Mouse (Mus musculus) yolk sac, embryonic 10.5 days (tissue): ENCODE measurements around the gene Iba57.

Experiments
- DNase-seq: peaks from one replicate; pipeline ENCODE4 v3.0.0-alpha.2; 2017; ENCODE audit warnings: low spot score

Gene Iba57

DNA sequence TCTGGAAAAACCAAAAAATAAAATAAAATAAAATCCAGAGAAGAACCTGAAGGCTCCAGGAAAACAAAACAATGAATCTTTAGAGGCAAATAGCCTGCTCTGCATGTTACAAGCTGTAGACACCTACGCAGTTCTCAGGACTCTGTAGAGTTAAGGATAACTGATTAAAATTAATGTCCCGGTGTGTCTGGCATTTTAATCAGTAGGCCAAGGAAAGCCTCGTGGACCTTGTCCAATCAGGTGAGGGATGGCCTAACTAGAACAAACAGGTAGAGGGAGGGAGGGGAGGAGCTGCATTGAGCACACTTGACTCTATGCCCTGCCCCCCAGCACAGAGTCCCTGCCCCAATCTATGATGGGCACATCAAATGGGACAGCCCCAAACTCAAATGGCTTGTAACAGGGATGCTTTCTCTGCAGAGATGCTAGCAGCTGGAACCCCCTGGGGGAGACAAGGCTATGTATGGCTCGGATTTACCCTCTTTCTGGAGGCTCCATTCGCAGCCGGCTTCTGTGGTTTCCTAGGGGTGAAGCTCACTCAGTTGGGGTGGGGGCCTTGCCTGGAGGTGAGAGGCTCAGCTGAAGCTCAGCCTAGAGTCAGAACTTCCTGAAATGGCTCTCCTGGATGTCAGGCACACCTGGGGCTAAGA, 10.8 kb upstream of the Iba57 start:
- DNase-seq, result no peak

DNA sequence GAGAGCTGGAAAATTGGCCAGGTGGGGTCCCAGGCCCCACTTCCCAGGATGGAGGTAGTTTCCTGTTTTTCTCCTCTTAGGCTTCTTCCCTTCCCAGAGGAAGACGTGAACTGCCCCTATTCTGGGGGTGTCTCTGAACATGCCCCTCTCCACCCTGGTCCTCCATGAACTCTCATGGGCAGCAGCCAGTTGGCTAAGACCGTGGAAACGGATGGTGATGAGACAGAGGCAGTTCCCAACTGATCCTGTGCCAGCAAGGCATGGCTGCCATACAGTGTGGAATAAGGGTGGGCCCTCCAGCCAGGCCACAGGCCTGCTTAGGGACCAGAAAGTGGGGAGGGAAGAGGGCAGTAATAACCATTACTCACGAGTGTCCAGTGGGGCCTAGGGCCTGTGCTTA, 7.0 kb upstream of the Iba57 start:
- DNase-seq, result no peak

DNA sequence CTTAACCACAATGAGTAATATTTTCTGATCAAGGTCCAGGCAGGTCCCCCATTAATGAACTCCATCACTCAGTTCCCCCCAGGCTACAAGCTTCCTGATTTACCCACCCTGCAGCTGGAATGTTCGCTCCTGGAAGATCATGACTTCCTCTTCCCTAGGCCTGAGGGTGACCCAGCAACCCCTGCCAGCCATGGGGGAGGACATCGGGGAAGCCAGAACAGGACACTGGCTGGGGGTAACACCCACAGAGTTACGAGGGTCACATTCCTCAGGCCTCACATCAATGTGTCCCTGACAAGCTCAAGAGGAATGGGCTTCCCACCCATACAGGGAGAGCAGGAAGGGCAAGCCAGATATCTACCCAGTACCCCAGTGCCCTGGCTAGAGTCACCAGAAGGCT, 6.3 kb upstream of the Iba57 start:
- DNase-seq, result no peak

DNA sequence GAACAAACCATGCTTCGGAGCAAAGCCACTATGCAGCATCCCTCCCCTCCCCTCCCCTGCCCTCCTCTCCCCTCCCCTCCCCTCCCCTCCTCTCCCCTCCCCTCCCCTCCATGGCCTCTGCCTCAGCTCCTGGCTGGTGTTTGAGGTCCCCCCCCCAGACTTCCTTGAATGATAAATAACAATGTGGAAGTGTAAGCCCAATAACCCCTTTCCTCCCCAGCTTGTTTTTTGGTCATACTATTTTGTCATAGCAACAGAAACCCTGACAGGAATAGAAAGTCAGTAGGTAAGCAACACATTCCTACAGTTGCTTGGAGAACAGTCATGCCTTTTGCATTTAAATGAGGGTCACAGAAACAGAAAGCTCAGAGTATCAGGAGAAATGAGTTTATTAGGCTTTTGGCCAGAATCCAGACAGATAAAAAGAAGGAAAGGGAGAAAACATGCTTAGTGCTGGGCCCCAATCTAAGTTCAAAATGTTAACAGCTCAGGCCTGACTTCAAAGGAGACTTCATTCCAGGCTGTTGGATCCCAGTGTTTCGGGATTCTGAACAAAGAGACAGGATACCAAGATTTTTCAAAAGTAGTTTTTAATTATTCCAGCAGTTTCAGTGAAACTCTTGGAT, 2.2 kb upstream of the Iba57 start:
- no peak for DNase-seq

DNA sequence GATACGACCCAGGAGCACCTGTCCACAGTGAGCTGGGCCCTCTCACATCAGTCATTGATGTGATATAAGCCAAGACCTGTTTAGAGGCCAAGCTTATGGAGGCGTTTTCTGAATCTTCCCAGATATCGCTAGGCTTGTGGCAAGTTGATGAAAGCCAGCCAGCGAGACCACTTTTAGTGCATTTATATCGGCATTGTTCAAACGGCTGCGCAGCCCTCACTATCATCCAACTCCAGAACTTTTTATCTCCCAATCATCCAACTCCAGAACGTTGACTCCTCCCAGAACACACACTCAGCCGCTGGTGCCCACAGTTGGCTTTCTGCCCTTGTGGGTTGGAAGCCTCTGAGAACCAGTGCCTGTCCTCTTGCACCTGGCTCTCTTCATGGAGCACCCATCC, 845 bp upstream of the Iba57 start:
- DNase-seq, result peak; percentile 16

DNA sequence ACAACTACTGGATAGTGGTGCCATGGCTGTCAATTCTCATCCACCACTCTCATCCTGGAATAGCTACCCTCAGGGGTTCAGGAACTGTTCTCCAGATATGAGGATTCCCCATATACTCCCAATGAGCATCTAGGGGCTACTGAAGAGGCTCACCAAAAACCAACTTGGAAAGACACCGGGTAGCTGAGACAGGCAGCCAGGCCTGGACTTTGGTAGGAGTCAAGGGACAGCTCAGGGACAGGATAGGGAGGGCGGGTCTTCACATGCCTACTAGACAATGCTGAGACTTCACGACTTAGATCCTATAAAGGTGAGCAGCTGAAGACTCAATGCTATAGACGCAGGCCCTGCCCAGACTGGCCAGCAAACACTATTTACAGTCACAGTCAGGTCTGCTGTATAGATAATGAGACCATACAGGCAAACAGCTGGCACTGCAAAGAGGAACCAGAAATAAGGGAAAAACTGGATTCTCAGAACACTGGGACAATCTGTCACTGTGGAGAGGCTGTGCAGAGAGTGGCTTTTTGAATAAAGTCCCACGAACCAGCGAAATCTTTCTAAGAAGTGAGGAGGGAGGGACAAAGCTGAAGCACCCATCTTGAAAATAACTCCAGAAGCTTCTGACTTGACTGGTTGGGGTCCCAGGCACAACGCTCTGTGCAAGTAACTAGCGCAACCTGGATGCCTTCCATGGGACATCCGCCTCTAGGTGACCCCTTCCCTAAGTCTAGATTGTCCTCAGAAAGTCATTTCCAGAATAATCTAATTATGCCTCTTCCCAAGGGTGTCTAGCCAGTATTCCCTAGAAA, 890 bp downstream of the Iba57 start:
- DNase-seq, result no peak

DNA sequence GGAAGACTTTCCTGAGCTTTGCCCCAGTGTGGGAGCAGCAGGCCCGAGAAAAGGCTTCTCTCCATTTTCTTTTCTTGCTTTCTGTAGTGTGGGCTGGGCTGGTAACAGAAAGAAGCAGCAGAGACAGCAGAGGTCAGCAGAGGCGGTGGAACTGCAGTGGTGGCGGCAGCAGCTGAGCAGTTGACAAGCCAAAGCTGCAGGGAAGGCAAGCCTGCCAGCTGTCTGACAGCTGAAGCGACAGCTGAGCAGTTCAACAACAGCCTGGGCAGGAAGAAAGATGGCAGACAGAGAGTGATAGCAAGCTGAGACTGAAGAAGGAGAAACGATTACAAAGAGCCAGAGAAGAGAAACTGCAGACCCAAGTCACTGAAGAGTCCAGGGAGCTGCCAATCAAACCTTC, 2.1 kb downstream of the Iba57 start:
- DNase-seq, result no peak

DNA sequence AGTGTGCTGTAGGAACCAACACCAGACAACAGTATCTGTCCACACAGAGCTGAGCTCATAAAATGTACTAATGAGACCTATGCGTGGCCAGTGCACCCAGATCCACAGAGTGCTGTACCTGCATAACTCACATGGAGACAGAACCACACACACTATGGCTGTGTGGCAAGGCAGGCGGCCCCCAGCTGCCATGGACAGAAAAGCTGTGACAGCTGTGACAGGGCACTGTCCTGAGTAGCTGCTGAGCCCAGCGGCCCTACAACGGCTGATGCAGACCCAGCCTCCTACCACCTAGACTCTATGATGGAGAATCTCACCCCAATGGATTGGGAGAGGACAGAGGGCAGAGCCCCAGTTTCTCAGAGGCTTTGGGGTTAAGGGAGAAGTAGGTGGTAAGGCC, 4.0 kb downstream of the Iba57 start:
- DNase-seq, result no peak

DNA sequence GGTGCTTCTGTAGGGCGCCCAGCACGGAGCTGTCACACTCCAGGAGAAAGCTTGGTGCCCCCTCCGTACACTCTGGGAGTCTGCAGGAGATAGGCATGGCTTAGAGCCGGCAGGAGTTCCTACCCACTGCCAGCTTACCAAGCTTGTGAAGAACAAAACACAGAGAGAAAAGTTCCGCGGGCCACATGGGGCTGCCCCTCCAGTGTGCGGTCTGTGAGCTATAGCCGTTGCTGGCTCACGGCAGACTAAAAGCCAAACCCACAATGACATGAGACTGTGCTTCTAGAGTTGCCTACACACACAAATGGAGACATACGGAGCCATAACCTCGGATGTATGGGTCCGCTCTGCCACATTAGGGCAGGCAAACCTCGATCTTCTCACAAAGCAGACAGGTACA, 4.4 kb downstream of the Iba57 start:
- DNase-seq, result no peak

DNA sequence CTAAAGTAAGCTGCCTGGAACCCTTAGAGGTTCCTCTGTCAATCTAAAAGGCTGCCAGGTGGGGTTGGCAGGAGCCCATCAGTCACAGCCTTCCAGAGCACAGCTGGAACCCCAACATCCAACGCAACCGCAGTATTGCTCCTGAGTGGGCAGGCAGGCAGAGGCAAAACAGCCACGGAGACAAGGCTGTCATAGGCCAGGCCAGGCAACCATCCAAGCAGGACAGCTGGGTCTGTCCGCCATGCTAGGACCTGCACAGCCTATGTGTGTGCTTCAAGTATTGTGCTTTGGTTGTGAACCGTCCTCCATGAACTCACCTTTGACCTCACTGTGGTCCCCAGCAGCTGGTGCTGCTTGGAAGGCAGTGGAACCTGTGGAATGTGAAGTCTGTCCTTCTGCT, 7.6 kb downstream of the Iba57 start:
- no peak for DNase-seq

DNA sequence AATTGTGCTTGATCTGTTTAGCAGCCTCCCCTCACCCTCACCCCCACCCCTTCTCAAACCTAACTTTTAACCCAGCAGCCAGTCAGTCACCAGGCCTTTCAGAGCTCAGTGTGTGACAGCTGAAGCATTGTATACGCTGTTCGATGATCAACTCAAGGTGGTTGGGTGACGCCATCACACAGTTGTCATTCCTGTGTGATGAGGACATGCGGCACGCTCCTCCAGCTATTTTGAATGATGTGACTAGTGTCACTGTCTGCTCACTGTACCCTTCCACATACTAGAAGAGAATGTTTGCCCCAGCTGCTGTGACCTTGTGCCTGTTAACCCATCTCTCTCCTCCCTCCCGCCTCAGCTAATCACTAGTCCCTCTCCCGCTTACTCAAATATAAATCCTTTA, 9.3 kb downstream of the Iba57 start:
- DNase-seq, result no peak

DNA sequence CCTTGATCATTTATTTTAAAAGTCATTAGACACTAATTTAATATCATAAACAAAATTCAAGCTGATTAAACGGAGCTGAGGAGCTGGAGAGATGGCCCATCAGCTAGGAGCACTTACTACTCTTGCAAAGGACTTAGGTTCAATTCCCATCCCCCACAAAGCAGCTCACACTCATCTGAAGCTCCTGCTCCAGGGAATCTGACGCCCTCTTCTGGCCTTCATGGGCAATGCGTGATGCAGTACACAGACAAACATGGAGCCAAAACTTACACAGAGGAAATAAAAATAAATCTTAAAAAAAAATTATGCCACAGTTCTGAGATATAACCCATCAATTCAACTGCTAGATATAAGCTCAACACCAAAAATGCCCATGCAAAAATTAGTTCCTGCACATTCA, 11.8 kb downstream of the Iba57 start:
- DNase-seq, result no peak

DNA sequence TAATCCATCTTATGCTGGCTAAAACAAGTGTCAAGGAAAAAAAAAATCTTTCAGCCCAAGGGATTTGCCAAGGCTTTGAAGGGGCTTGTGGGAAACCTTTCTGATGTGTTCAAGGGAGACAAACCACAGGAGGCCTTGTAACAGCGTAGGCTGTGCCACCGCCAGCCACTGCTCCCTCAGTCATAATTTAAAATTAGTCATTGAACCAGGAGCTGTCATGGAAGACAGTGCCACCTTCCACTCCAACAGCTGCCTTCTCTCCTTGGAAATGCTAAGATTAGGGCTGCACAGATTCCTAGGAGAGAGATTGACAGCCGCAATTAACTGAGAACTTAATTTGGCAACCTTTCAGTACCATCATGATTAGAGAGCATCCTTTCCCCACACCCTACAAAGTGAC, 14.2 kb downstream of the Iba57 start:
- no peak for DNase-seq

DNA sequence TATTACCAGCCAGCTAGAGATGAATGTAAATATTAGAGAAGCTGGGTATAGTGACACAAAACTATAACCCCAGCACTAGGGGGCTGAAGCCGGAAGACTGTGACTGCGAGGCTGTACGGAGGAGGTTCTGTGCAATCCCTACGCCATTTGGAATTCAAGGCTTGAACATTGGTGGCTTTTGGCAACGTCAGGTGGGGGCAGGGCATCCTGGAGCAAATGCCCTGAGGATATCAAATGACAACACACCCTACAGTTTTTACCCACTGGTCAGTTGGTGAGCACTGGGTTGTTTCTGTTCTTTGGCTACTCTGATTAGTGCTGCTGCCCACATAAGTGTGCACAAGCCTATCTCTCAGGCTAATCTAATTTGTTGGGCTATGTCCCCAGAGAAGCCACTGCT, 20.6 kb downstream of the Iba57 start:
- DNase-seq, result no peak

DNA sequence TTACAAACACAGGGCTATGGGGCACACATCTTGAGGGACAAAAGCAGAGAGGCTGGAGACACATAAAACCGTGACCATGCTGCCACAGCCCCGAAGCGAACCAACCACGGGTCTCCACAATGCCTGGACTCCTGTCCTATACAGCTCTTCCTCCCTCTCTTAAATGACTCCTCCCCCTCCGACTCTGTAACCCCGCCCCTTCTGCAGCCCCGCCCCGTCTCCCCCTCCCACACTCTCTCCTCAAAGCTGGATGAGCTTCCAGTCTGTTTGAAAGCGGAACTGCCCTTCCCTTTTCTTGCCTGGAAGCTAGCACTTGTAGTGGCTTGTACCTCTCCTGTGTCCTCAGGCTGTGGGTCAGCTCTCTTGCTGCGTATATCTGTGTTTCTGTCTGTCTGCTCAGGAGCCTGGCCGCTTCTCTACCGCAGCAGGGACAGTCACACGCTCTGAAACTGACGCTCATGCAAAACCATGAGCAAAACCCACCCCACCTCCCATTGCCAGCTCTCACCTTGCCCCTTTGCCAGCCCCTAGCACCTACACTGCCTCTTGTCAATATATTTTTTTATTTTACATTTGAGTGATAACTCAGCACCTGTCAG, 21.7 kb downstream of the Iba57 start:
- DNase-seq, result peak; percentile 61

DNA sequence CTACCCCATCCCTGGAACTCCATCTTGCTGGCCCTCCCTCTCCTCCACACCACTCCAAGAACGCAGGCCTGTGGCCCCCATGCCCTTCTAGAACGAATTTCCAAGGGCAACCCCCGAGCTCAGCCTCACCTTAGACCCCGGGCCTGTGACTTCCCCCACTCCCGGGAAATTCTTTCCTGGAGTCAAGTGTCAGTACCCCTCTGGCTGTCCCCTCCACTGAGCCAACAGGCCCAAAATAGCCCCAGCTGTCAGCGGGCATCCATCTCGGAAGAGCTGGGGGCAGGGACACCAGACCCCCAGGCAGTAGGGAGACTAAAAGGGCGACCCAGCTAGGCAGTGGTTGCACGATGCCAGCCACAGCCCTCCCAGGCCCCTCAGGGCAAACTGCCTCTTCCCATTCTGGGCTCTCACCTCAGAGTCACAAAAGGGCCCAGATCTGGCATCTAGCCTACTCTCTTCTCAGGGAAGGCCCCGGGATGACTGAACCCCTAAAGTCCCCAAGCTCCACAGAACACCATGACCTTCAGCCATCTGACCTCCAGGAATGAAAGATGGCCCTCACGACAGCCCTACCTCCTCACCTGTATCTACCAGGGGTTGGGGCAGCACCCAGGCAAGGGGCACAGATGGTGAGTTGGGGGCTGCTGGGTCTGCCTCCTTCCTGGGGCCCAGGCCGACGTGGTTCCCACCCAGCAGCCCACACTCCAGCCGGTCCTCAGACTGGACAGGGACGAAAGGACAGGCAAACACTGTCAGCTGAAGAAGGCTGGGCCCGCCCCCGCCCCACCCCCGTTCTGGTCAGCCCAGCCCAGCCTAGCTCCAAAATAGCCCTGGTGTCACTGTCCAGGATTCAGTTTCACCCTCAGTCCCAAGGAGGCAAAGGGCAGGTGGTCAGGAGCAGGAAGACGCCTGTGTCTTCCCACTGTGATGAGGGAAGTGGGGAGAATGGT, 24.7 kb downstream of the Iba57 start:
- no peak for DNase-seq

DNA sequence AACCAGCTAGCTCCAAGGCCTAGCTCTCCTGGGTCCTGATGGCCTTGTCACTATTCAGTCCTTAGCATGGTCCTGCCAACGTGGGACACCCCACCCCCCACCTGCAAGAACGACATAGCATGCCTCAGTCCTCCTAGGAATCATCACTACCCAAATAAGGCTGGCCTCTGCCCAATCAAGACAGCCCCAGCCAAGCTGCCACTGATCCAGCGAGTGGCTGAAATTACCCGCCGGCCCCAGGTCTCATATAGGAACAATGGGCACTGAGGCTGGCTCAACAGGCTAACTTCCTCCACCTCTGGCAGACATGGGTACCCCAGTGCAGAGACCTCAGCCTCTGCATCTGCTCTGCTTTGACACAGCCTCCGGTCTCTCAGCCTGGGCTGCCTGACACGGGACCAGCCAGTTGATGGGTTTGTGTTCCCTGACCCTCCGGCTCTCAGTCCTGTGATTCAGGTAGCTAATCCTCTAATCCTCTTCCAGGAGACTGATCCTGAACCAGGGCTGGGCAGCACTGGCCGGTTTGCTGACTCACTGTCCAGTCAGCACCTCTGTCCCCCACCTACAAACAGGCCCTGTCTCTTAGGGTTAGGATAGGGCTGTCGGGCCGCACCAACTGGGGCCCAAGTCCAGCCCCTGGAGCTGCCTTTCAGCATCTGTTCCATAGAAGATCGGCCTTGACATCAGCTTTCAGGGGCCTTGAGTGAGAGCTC, 26.4 kb downstream of the Iba57 start:
- no peak for DNase-seq

DNA sequence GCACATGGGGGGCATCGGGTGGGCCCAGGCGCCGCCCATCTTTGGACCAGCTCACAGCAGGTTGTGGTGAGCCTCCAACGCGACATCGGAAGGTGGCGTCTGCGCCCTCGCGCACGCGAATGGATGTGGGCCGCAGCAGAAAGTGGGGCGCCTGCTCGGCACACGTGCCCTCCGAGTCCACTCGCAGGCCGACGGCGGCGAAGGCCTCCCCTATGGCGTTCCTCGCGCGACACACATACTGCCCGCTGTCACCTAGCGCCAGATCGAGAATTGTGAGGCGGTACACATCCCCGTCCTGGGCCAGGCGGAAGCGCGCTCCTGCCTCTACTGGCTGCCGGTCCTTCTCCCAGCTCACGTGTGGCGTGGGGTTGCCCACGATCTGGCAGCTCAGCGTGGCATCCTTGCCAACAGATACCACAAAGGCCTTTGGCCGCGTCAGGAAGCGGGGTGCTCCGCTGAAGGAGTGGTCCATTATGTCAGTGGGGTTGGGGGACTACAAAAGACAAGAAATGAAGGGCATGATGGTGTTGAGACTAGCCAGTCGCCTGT, 27.6 kb downstream of the Iba57 start, which contains the start of gene Obscn:
Gene Obscn, minus strand, starts transcription at position 499 of the 549 bp plus-strand sequence.
- DNase-seq, result no peak

DNA sequence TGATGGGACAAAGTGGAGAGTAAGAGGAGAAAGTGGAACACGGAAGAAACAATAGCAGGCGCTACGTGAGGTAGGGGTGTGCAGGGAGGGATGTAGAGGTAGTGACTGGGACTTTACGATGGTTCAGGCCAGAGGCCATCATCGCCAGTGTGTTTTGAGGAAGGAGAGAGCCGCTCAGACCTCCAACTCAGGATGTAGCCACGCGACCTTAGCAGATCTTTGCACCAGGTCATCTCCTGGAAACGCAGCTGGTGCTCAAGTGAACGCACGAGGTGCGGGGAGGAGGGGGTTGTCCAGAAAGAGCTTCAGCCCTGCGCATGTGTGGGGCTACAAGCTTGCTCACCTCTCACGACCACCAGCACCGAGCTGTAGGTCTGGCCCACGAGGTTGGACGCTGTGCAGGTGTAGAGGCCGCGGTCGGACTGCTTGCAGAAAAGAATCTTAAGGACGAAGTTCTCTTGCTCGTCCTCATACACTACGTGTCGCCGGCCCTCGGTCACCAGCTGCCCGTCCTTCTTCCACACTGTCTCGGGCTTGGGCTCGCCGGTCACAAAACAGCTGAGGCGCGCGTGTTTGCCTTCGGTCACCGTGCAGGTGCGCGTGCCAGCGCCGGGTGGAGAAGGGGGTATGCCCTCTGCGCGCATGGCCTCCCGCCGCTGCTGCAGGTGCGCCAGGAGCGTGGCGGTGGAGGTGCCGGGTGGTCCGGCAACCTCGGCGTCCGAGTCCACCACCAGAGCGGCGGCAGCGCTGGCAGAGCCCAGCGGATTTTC, 28.3 kb downstream of the Iba57 start:
- DNase-seq, result no peak

DNA sequence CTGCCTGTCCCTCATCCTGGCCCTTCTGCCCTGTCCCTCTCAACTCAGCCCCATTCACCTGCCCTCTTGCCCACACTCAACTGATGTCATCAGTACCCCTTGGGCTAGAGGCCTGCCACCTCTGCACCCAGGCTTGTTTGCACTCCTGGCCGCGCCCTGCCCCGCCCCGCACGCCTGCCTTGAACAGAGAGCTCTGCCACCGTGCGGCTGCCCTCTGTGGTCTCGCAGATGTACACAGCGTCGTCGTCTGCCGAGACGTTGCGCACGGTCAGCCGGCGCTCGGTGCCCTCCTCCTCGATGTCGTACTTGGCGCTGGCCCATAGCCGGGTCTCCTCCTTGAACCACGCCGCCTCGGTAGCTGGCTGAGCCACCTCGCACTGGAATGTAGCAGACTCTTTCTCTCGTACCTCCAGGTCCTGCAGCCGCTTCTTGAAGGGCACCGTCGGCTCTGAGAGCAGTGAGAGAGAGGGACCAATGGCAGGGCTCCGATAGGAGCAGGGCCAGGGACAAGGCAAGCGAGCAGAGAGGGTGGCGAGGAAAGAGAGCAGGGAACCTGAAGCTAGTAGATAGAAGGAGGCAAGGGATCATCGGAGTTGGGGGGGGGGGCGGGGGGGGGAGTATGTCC, 29.1 kb downstream of the Iba57 start:
- no peak for DNase-seq
